Comparison of ENCODE assay signal across 10 mouse cellular contexts in genomic region chr8:4249213-4249612, GRCm38 (mm10). TPM values are rescaled to one million over a fixed set of nuclear protein-coding genes. Genes with fewer than 3 reads are reported as not detected.
DNase-seq lines count a peak whose midpoint lies in the region; ATAC-seq lines count a peak whose summit lies in the region.
"Had no signal": no experiment of that assay in that cellular context is flagged by ENCODE, and none has a peak within 500 bp of the region (broad histone marks: within the 10 kb centered on the region; RNA-seq: fewer than 3 reads in every experiment).

No protein-coding gene starts in this region.

- H3K4me2 ChIP-seq in embryonic facial prominence, embryonic 13.5 days = no peak overlapping the region
- peak overlapping the region; percentile 27 for H3K4me2 ChIP-seq in limb, embryonic 12.5 days
- H3K4me2 ChIP-seq: liver, embryonic 15.5 days had no signal

- H3K9ac ChIP-seq in embryonic facial prominence, embryonic 13.5 days = peak overlapping the region; percentile 55
- H3K9ac ChIP-seq in limb, embryonic 12.5 days (replicated peaks) = peak overlapping the region; percentile 47; the same call in 1 of the 2 replicates
- H3K9ac ChIP-seq: liver, embryonic 15.5 days had no signal

- no peak overlapping the region for H3K27ac ChIP-seq in embryonic facial prominence, embryonic 13.5 days
- peak overlapping the region; percentile 72; the same call in 1 of the 2 replicates for H3K27ac ChIP-seq in limb, embryonic 12.5 days
- H3K27ac ChIP-seq: liver, embryonic 15.5 days had no signal

- no peak for ATAC-seq in embryonic facial prominence, embryonic 13.5 days (ENCODE audit: insufficient number of reproducible peaks, insufficient read depth, low FRiP score, low TSS enrichment, low read depth)
- no peak for ATAC-seq in limb, embryonic 12.5 days (ENCODE audit: insufficient number of reproducible peaks, insufficient read depth, low FRiP score, low TSS enrichment, low read depth)
- ATAC-seq: CD4-positive, CD25-positive, alpha-beta regulatory T cell, adult 4 months had no signal

- H3K36me3 ChIP-seq in embryonic facial prominence, embryonic 13.5 days = peaks cover 61% of the 10 kb centered on the region
- peaks cover 60% of the 10 kb centered on the region for H3K36me3 ChIP-seq in limb, embryonic 12.5 days

- H3K27me3 ChIP-seq in embryonic facial prominence, embryonic 13.5 days = no peaks in the 10 kb centered on the region; the same call in 1 of the 2 replicates
- H3K27me3 ChIP-seq in limb, embryonic 12.5 days = peaks cover 4% of the 10 kb centered on the region
- H3K27me3 ChIP-seq: liver, embryonic 15.5 days had no signal

- no peak overlapping the region for H3K4me3 ChIP-seq in embryonic facial prominence, embryonic 13.5 days
- peak overlapping the region; percentile 13 for H3K4me3 ChIP-seq in limb, embryonic 12.5 days (replicated peaks)
- H3K4me3 ChIP-seq: liver, embryonic 15.5 days had no signal

- peaks cover 34% of the 10 kb centered on the region for H3K4me1 ChIP-seq in embryonic facial prominence, embryonic 13.5 days
- peaks cover 35% of the 10 kb centered on the region for H3K4me1 ChIP-seq in limb, embryonic 12.5 days (replicated peaks)

- no peaks in the 10 kb centered on the region for H3K9me3 ChIP-seq in embryonic facial prominence, embryonic 13.5 days
- H3K9me3 ChIP-seq in limb, embryonic 12.5 days = no peaks in the 10 kb centered on the region
- H3K9me3 ChIP-seq: liver, embryonic 15.5 days had no signal

- peak; percentile 61 to 67 for DNase-seq in gastrocnemius, postnatal 4 days (ENCODE audit: low spot score in 2 of 2)
- no peak for DNase-seq in gastrocnemius, postnatal 25 days
- peak; percentile 79 for DNase-seq in ES-CJ7 (ENCODE audit: low read depth, low spot score)
- DNase-seq in urinary bladder, postnatal 36 days (ENCODE audit: low spot score in 2 of 2) = no peak
- DNase-seq in cerebellum, adult 18-20 months = no peak
- DNase-seq in layer of hippocampus, adult 18-20 months (ENCODE audit: low spot score in 2 of 2) = no peak

- 23% methylated on average over 29 of the region's 29 CpGs for WGBS in embryonic facial prominence, embryonic 13.5 days
- WGBS in limb, embryonic 12.5 days = 14% methylated on average over 29 of the region's 29 CpGs

RNA-seq across cellular contexts. Expression of gene Tgfbr3l, which starts 1.2 kb away (rescaled TPM):
- total RNA-seq in gastrocnemius, postnatal 4 days (2021) = 1 to 10 TPM; 5.2 to 9.7 TPM
- 1 to 10 TPM; 1.5 to 1.8 TPM for total RNA-seq in gastrocnemius, postnatal 25 days (2021)
- 4.6 and 7.3 TPM in 2 replicates for polyA plus RNA-seq in embryonic facial prominence, embryonic 13.5 days (2015; fragmentation: Nextera tagmentation; extraction: Ambion mirVana)
- polyA plus RNA-seq in limb, embryonic 12.5 days (2016; fragmentation: Nextera tagmentation; extraction: Ambion mirVana) = 5.5 and 6.5 TPM in 2 replicates
- total RNA-seq in layer of hippocampus, adult 18-20 months (2021) = 10 to 100 TPM in 1 of 2 experiments, 1 to 10 TPM in 1; 8.9 to 12.2 TPM

RNA-seq across cellular contexts. Expression of gene Snapc2, which starts 3.7 kb away (rescaled TPM):
- 10 to 100 TPM; 21.7 to 22.5 TPM for total RNA-seq in gastrocnemius, postnatal 4 days (2021)
- total RNA-seq in gastrocnemius, postnatal 25 days (2021) = 1 to 10 TPM; 8.4 to 9.5 TPM
- polyA plus RNA-seq in embryonic facial prominence, embryonic 13.5 days (2015; fragmentation: Nextera tagmentation; extraction: Ambion mirVana) = 56.1 and 65.7 TPM in 2 replicates
- polyA plus RNA-seq in limb, embryonic 12.5 days (2016; fragmentation: Nextera tagmentation; extraction: Ambion mirVana) = 61.6 and 70.8 TPM in 2 replicates
- 10 to 100 TPM; 28.9 to 31.1 TPM for total RNA-seq in layer of hippocampus, adult 18-20 months (2021)

RNA-seq across cellular contexts. Expression of gene Ctxn1, which starts 9.9 kb away (rescaled TPM):
- 1 to 10 TPM; 7.5 to 8.0 TPM for total RNA-seq in gastrocnemius, postnatal 4 days (2021)
- under 1 TPM; 0.61 to 0.96 TPM for total RNA-seq in gastrocnemius, postnatal 25 days (2021)
- 104 and 110 TPM in 2 replicates for polyA plus RNA-seq in embryonic facial prominence, embryonic 13.5 days (2015; fragmentation: Nextera tagmentation; extraction: Ambion mirVana)
- polyA plus RNA-seq in limb, embryonic 12.5 days (2016; fragmentation: Nextera tagmentation; extraction: Ambion mirVana) = 111 TPM in 2 replicates
- total RNA-seq in layer of hippocampus, adult 18-20 months (2021) = 100 to 1,000 TPM; 524 to 546 TPM
- polyA plus RNA-seq: CD4-positive, CD25-positive, alpha-beta regulatory T cell, adult 4 months had no signal

RNA-seq across cellular contexts. Expression of gene Gm49320, which starts 10.5 kb away (rescaled TPM):
- total RNA-seq in gastrocnemius, postnatal 4 days (2021) = under 1 TPM in 1 of 2 experiments, not detected in 1; 0.20 TPM
- total RNA-seq in gastrocnemius, postnatal 25 days (2021) = under 1 TPM in 1 of 2 experiments, not detected in 1; 0.16 TPM
- polyA plus RNA-seq in embryonic facial prominence, embryonic 13.5 days (2015; fragmentation: Nextera tagmentation; extraction: Ambion mirVana) = 1.8 and 2.0 TPM in 2 replicates
- polyA plus RNA-seq in limb, embryonic 12.5 days (2016; fragmentation: Nextera tagmentation; extraction: Ambion mirVana) = 1.0 and 1.1 TPM in 2 replicates
- under 1 TPM; 0.46 to 0.62 TPM for total RNA-seq in layer of hippocampus, adult 18-20 months (2021)

RNA-seq across cellular contexts. Expression of gene Map2k7, which starts 10.7 kb away (rescaled TPM):
- total RNA-seq in gastrocnemius, postnatal 4 days (2021) = 10 to 100 TPM; 58.3 to 62.6 TPM
- 10 to 100 TPM; 75.9 to 79.6 TPM for total RNA-seq in gastrocnemius, postnatal 25 days (2021)
- polyA plus RNA-seq in embryonic facial prominence, embryonic 13.5 days (2015; fragmentation: Nextera tagmentation; extraction: Ambion mirVana) = 29.8 and 34.0 TPM in 2 replicates
- polyA plus RNA-seq in limb, embryonic 12.5 days (2016; fragmentation: Nextera tagmentation; extraction: Ambion mirVana) = 33.7 and 36.9 TPM in 2 replicates
- 100 to 1,000 TPM; 109 to 116 TPM for total RNA-seq in layer of hippocampus, adult 18-20 months (2021)

Comparison
In these comparisons a context has a peak if more than half of its experiments do, and no peak if none do; other contexts are left out.
1. DNase-seq: peak in gastrocnemius, postnatal 4 days (2 of 2) and ES-CJ7 (single experiment); none in gastrocnemius, postnatal 25 days (single experiment), urinary bladder, postnatal 36 days (0 of 2), cerebellum, adult 18-20 months (0 of 2) and layer of hippocampus, adult 18-20 months (0 of 2).
2. RNA of gene Ctxn1, which starts 9.9 kb away (total RNA-seq): 524 to 546 TPM in layer of hippocampus, adult 18-20 months; 7.5 to 8.0 TPM in gastrocnemius, postnatal 4 days and 0.61 to 0.96 TPM in gastrocnemius, postnatal 25 days; every median in the first group is over 10 times any median in the second.